Mouse (Mus musculus) heart, postnatal 0 days (tissue): ENCODE measurements around the gene Uqcc1. TPM values are rescaled to one million over a fixed set of nuclear protein-coding genes. Genes with fewer than 3 reads are reported as not detected.

Experiments
- ATAC-seq: fragments of 200-750 bp; cut with Nextera tagmentation; 2 replicates; pipeline ENCODE4 v1.8.0; 2017; ENCODE audit warnings: low read depth, moderate number of reproducible peaks, moderate library complexity; ENCODE audit not compliant: insufficient read depth
- DNase-seq: peaks from one replicate; pipeline ENCODE4 v3.0.0-alpha.2; 2016; ENCODE audit warnings: low spot score
- H3K27ac ChIP-seq: fragments of 300-500 bp; sonication (generic); 2 replicates; pipeline ENCODE4 v1.5.1; 2014; ENCODE audit warnings: low read depth, mild to moderate bottlenecking
- H3K27me3 ChIP-seq: fragments of 300-500 bp; sonication (generic); 2 replicates; pipeline ENCODE4 v1.6.1; 2014; ENCODE audit warnings: low read length, mixed read lengths; ENCODE audit not compliant: control insufficient read depth, insufficient read depth
- H3K36me3 ChIP-seq: fragments of 300-500 bp; sonication (generic); replicated peaks from 2 replicates; pipeline ENCODE4 v1.6.1; 2014; ENCODE audit warnings: low read length, mixed read lengths; ENCODE audit not compliant: control insufficient read depth, insufficient read depth
- H3K4me1 ChIP-seq: fragments of 300-500 bp; sonication (generic); 2 replicates; pipeline ENCODE4 v1.6.1; 2014; ENCODE audit warnings: antibody characterized with exemption; ENCODE audit not compliant: control insufficient read depth, insufficient read depth
- H3K4me2 ChIP-seq: fragments of 300-500 bp; sonication (generic); 2 replicates; pipeline ENCODE4 v1.6.1; 2014; ENCODE audit warnings: low read depth, mild to moderate bottlenecking, low read length, moderate library complexity
- H3K4me3 ChIP-seq: fragments of 300-500 bp; sonication (generic); 2 replicates; pipeline ENCODE4 v1.5.1; 2014; ENCODE audit warnings: low read depth, low read length
- H3K9ac ChIP-seq: fragments of 300-500 bp; sonication (generic); replicated peaks from 2 replicates; pipeline ENCODE4 v1.6.1; 2014; ENCODE audit warnings: low read depth, low read length, mixed read lengths
- H3K9me3 ChIP-seq: fragments of 300-500 bp; sonication (generic); replicated peaks from 2 replicates; pipeline ENCODE4 v1.6.1; 2016; ENCODE audit warnings: low read length; ENCODE audit not compliant: control insufficient read depth
- CTCF ChIP-seq: IDR thresholded peaks from 2 replicates; pipeline ENCODE4 v1.5.1; 2016; ENCODE audit warnings: antibody characterized with exemption, control low read depth, low read depth
- EP300 ChIP-seq: IDR thresholded peaks from 2 replicates; pipeline ENCODE4 v1.6.1; 2016; ENCODE audit warnings: antibody characterized with exemption, low read depth
- WGBS: fragments of 180-500 bp; shearing (Covaris S2); extraction: QIAGEN DNeasy Blood & Tissue Kit; methylation state at CpG from one replicate; pipeline ENCODE4 v1.1.7; 2014; 5-methylcytosine and 5-hydroxymethylcytosine counted together
- polyA plus RNA-seq: library from polyadenylated mRNA; unstranded; fragments of >200 nt; fragmentation: Nextera tagmentation; extraction: Ambion mirVana; gene quantifications from 2 replicates; pipeline ENCODE4 v1.2.1, GENCODE M21; 2015
- total RNA-seq: library from RNA; depleted of rRNA; stranded (reverse); fragments of >200 nt; gene quantifications from 2 replicates; pipeline ENCODE4 v1.2.3, GENCODE M21; 2014; ENCODE audit warnings: low replicate concordance

Uqcc1 gene
- total and polyA plus RNA-seq, 2 experiments from 2014 or later: 149 to 167 TPM

DNA sequence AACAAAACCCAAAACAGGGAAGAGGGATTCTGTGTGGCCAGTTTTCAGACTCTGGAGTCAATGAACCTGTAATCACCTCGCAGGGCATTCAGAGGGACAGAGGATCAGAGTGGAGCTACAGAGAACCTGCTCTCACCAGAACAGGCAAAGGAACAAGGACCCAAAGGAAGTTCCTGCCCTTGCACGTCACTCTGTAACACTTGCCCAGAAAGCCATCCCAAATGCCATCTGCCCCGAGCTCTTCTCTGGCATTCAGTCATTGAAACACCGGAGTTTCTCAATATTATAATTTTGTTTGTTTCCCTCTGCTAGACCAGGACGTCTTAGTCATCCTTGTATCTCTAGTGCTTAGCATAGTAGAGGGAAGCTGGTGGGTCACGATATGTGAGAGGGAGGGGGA lies 56.5 kb downstream of the Uqcc1 start:
- Histone ChIP-seq H3K4me1 (no peaks in the 10 kb centered on the region), H3K36me3 (peaks cover 40% of the 10 kb centered on the region), H3K9ac (no peak overlapping the region), H3K4me2 (no peak overlapping the region), H3K27me3 (no peaks in the 10 kb centered on the region), H3K4me3 (no peak overlapping the region), H3K27ac (no peak overlapping the region), H3K9me3 (no peaks in the 10 kb centered on the region)
- TF ChIP-seq CTCF (no peak), EP300 (no peak)
- 86% methylated on average over 6 of the region's 6 CpGs for WGBS
- no peak for ATAC-seq
- DNase-seq: no peak

DNA sequence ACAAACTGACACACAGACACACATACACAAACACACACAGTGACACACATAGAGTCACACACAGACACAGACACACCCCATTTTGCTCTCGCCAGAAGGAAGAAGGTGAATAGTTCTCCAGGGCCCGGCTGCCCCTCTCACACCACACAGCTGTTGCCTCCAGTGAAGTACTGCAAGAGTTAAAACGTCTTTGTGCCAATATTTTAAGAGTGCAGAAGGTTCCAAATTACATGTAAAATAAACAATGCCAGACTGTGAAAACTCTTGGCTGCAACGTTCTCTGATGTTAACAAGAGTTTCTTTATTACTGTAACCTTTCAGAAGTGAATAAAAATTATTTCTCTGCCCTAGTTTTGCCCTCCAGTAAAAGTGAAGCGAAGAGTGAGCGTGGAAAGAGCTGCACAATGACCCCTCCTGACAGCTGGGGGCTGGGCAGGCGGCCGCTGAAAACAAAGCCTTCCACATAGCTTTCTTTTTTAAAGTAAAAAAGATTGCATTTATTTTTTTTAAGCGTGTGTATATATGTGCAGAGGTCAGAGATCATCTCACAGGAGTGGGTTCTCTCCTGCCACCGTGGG lies 57.1 kb downstream of the Uqcc1 start:
- WGBS: 72% methylated on average over 10 of the region's 10 CpGs
- no peak overlapping the region for H3K4me3 ChIP-seq
- H3K27ac ChIP-seq: no peak overlapping the region
- ATAC-seq: no peak
- no peaks in the 10 kb centered on the region for H3K9me3 ChIP-seq
- H3K36me3 ChIP-seq: peaks cover 45% of the 10 kb centered on the region
- H3K27me3 ChIP-seq: no peaks in the 10 kb centered on the region
- H3K4me1 ChIP-seq: no peaks in the 10 kb centered on the region
- TF ChIP-seq EP300 (no peak), CTCF (no peak)
- no peak overlapping the region for H3K4me2 ChIP-seq
- no peak for DNase-seq
- no peak overlapping the region for H3K9ac ChIP-seq

DNA sequence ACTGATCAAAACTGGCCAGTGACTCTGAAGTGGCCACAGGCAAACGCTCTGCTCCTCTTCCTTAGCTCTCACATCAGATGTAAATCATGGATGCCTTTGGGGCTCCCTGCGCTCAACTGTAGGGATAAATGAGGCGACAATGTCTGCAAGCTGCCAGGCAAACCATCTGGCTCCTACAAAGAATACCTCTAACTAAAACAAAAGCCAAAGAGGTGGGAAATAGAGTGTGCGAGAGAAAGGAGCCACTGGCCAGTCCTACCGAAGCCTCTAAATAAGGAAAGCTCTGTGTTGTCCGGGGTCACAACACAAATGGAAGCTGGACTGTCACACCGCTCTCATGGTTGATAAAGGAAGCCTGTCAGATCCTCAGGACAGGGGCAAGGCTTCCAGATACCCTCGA lies 57.6 kb downstream of the Uqcc1 start:
- no peaks in the 10 kb centered on the region for H3K9me3 ChIP-seq
- WGBS: 70% methylated on average over 8 of the region's 8 CpGs
- peaks cover 45% of the 10 kb centered on the region for H3K36me3 ChIP-seq
- H3K27me3 ChIP-seq: no peaks in the 10 kb centered on the region
- ATAC-seq: no peak
- no peak overlapping the region for H3K9ac ChIP-seq
- no peak overlapping the region for H3K4me3 ChIP-seq
- H3K4me1 ChIP-seq: no peaks in the 10 kb centered on the region
- DNase-seq: no peak
- no peak overlapping the region for H3K27ac ChIP-seq
- no peak overlapping the region for H3K4me2 ChIP-seq
- TF ChIP-seq EP300: no peak
- TF ChIP-seq CTCF: no peak

DNA sequence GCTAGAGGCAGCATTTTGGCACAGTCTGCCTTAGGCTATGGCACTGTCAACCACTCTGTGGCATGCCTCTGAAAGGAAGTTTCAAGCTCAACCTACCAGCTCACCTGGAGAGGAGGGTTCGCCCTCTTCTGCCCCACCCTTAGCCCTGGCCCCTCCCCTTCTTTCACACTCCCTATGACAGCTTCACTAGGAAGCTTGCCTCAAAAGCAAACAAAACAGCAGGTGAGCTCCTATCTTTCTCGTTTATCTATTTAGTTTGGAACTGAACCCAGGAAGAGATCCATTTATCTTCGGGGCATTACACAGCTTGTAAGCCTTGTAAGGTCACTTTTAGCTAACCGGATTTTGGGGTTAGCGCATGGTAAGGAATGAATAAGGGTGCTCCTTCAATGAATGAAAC lies 60.3 kb downstream of the Uqcc1 start:
- H3K36me3 ChIP-seq: peaks cover 18% of the 10 kb centered on the region; the same call in 1 of the 2 replicates
- no peaks in the 10 kb centered on the region for H3K27me3 ChIP-seq
- no peak overlapping the region for H3K4me2 ChIP-seq
- WGBS: 72% methylated on average over 5 of the region's 5 CpGs
- no peak overlapping the region for H3K4me3 ChIP-seq
- H3K9me3 ChIP-seq: no peaks in the 10 kb centered on the region
- H3K27ac ChIP-seq: no peak overlapping the region
- no peaks in the 10 kb centered on the region for H3K4me1 ChIP-seq
- DNase-seq (no peak), ATAC-seq (no peak)
- TF ChIP-seq CTCF: no peak
- H3K9ac ChIP-seq: no peak overlapping the region

DNA sequence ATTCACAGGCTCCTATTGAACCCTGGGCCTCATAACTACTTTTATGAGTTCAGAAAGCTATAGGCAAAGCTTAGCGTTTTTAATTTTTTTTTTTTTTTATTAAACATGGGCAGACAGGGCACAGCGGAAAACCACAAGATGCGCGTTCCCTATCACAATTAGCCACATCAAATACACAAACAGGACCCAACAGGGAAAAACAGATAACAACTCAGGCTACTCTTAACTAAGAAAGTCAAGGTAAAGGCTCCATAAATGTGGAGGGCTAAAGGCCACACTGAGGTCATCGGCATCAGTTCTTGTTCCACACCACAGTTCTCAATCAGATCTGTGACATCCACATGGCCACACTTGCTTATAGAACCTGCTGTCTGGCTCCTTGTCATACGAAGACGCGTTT lies 61.8 kb downstream of the Uqcc1 start:
- Histone ChIP-seq H3K4me2 (no peak overlapping the region), H3K9ac (no peak overlapping the region), H3K9me3 (no peaks in the 10 kb centered on the region), H3K4me1 (no peaks in the 10 kb centered on the region), H3K36me3 (peaks cover 15% of the 10 kb centered on the region; the same call in 1 of the 2 replicates), H3K27me3 (no peaks in the 10 kb centered on the region), H3K27ac (no peak overlapping the region), H3K4me3 (no peak overlapping the region)
- 94% methylated on average over 8 of the region's 8 CpGs for WGBS
- DNase-seq: no peak
- TF ChIP-seq CTCF (no peak), EP300 (no peak)
- ATAC-seq: no peak

DNA sequence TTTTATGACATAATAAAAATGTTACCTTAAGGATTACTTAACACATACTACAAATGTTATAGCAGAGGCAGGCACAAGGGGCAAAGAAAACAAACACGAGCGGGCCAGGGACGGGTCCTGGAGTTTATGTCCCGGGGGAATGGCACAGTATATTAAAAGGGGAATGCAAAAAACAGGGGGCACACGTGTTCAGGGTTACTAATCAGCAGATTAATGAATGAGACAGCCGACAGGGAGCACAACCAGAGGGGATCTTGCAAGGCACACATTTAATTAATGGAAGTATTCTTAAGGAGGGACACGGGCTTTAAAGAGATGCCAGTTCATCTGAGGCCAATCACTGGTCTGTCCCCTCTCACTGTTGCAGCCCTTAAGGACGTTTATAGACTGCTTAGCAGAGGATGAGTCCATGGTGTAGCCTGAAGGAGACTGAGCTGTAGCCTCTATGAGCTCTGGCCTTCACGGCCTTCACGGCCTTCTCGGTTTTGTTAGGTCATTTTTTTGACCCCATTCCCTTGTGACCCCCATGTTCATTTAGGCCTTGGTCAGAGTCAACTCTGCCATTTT lies 66.7 kb downstream of the Uqcc1 start:
- H3K4me2 ChIP-seq: no peak overlapping the region
- no peak for ATAC-seq
- WGBS: 80% methylated on average over 11 of the region's 11 CpGs

More for the DNA sequence above, 66.7 kb downstream of the Uqcc1 start:
- H3K4me3 ChIP-seq: no peak overlapping the region
- H3K9ac ChIP-seq: no peak overlapping the region
- no peak overlapping the region for H3K27ac ChIP-seq
- no peaks in the 10 kb centered on the region for H3K27me3 ChIP-seq
- no peaks in the 10 kb centered on the region for H3K9me3 ChIP-seq
- H3K4me1 ChIP-seq: no peaks in the 10 kb centered on the region
- TF ChIP-seq EP300 (no peak), CTCF (no peak)
- no peak for DNase-seq
- peaks cover 25% of the 10 kb centered on the region; the same call in 1 of the 2 replicates for H3K36me3 ChIP-seq
